16 mouse cellular contexts compared by ENCODE assay signal in the genomic region with DNA sequence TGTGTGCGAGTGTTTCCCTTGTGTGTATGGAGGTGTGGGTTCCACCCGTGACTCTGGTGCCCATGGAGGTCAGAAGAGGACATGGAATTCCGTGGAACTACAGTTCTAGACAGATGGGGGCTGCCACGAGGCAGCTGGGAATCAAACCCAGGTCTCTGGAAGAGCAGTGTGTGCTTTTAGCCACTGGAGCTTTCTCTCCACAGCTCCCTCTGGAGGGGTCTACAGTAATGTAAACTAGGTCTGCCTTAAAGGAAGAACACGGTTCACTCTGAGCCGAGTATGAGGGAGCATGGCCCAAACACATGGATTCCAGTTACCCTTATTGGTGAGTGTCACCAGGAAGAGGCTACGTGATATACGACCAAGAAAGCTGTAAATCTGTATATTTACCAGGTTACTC. TPM values are rescaled to one million over a fixed set of nuclear protein-coding genes. Genes with fewer than 3 reads are reported as not detected.
"Had no signal": no experiment of that assay in that cellular context is flagged by ENCODE, and none has a peak within 500 bp of the region (broad histone marks: within the 10 kb centered on the region; RNA-seq: fewer than 3 reads in every experiment).

No protein-coding gene starts in this region.

- DNase-seq: kidney, adult 18-20 months; kidney, postnatal 10 days; kidney, postnatal 4 days; lung, postnatal 14 days; thymus, postnatal 4 days had no signal

- H3K4me3 ChIP-seq: left cerebral cortex, adult 2 months; limb, embryonic 10.5 days; lung, embryonic 15.5 days; midbrain, embryonic 12.5 days; neural tube, embryonic 13.5 days had no signal

- H3K36me3 ChIP-seq: limb, embryonic 10.5 days; lung, embryonic 15.5 days; midbrain, embryonic 12.5 days; neural tube, embryonic 13.5 days had no signal

- H3K27ac ChIP-seq: left cerebral cortex, adult 2 months; limb, embryonic 10.5 days; lung, embryonic 15.5 days; macrophage; midbrain, embryonic 12.5 days; neural tube, embryonic 13.5 days; stomach, postnatal 0 days had no signal

- H3K9ac ChIP-seq: lung, embryonic 15.5 days; midbrain, embryonic 12.5 days; neural tube, embryonic 13.5 days had no signal

- H3K4me2 ChIP-seq: lung, embryonic 15.5 days; midbrain, embryonic 12.5 days; neural tube, embryonic 13.5 days had no signal

- H3K4me1 ChIP-seq: midbrain, embryonic 12.5 days; neural tube, embryonic 13.5 days had no signal

- H3K27me3 ChIP-seq: lung, embryonic 15.5 days; midbrain, embryonic 12.5 days; neural tube, embryonic 13.5 days had no signal

- ATAC-seq: midbrain, embryonic 16.5 days had no signal

- H3K9me3 ChIP-seq: limb, embryonic 10.5 days; lung, embryonic 15.5 days; midbrain, embryonic 12.5 days; neural tube, embryonic 13.5 days had no signal

RNA-seq across cellular contexts. Expression of a gene that starts 4.2 kb away (rescaled TPM):
- polyA plus RNA-seq: kidney, embryonic 14.5 days; limb, embryonic 10.5 days; limb, embryonic 14.5 days; liver, embryonic 16.5 days; lung, embryonic 15.5 days; macrophage; midbrain, embryonic 12.5 days; midbrain, embryonic 16.5 days; neural tube, embryonic 13.5 days; stomach, postnatal 0 days had no signal

RNA-seq across cellular contexts. Expression of a gene that starts 38.6 kb away (rescaled TPM):
- polyA plus RNA-seq: kidney, embryonic 14.5 days; limb, embryonic 10.5 days; limb, embryonic 14.5 days; liver, embryonic 16.5 days; lung, embryonic 15.5 days; macrophage; midbrain, embryonic 12.5 days; midbrain, embryonic 16.5 days; neural tube, embryonic 13.5 days; stomach, postnatal 0 days had no signal
